Mouse (Mus musculus): ENCODE measurements around the gene Ndufa4l2.

Ndufa4l2 gene

DNA sequence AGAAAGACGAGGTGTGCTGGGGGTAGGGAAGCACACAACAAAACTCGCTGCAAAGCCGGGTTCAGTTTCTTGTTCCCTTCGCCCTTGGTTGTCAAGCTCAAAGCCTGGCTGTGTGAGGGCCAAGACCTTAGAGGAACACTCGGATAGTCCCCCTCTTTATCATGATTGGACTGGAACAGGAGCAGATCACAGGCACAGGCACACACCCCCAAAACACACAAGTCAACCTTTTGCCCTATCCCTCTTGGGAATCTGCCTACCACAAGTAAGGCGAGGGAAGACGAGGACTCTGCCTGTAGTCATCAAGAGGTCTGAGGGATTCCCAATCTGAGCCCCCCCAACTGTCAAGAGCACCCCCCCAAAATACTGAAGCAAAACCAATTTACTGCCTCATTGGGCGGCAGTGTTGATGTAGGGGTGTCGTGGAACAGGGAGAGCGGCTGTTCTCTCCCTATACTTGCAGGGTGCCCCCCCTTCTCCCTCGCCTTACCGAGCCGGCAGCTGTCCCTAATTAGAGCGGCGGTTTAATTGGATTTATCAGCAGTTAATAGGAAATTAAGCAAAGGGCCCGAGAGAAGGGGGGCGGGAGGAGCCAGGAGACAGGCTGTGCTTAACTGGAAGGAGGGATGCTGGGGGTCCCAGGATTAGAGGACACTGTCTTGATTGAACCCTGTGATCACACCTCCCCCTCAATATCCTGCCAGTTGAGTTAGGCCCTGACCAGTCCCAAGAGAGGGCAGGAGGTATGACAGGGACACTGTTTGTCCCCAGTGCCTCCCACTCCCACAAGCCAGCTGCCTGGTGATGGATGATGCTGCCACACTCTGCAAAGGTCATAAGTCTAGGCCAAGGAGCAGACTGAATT is 4.7 kb upstream of the Ndufa4l2 start:
- peak; percentile 64 to 73 for DNase-seq

DNA sequence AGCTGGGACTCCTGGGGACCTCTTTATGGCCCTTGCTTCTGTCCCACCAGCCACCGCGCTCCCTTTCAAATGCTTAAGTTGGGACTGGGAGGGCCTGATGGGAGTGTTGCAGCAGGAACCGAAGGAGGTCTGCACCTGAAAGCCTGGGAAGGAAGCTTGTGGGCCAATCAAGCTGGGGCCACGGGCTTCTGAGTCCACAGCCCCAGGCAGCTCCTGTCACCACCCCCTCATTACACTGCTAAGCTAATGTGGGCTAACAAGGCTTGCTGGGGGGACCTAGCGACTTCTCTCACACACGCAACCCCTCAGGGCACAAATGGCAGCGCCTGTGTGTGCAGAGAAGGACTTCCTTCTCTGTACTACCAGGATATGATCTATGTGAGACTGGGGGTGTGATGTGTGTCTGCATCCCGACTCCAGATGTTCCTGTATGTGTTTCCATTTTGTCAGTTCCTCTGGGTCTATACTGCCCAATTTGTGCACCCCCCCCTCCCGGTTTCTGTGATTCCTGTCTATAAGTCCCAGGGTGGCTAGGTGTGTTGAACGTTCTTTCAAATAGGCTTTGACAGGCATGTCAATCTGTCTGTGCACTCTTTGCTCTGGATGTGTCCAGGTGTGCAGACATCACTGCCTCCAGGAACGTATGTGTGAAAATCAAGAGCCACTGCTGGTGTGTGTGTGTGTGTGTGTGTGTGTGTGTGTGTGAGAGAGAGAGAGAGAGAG is 3.7 kb upstream of the Ndufa4l2 start:
- DNase-seq = no peak

DNA sequence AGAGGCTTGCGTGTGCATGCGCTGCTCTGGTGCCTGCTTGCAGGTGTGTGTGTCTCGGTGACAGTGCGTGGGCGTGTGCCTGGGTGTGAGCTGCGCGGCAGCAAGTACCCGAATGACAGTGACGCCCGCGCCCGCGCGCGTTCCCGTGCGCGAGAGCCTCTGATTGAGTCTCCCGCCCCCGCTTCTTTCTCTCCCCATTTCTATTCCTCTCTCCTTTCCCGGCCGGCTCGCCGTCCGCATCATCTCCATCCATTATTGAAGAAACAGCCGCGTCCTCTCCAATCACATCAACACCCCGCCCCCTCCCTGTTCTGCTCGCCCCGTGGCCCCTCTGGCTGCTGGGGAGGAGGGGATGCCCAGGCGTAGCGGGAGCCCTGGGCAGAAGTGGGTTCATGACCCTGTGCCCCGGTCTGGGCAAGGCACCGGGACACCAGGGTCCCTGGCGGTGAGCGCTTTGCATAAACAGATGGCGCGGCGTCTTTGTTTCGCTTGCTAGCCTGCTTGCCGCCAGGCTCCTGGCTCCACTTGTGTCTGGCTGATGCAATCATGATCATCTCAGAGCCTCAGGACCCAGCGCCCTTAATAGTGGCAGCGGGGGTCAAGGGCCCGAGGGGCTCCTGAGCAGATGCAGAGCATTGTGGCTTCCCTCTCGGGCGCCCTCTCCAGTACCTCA is 3.0 kb upstream of the Ndufa4l2 start:
- DNase-seq = peak; percentile 91

DNA sequence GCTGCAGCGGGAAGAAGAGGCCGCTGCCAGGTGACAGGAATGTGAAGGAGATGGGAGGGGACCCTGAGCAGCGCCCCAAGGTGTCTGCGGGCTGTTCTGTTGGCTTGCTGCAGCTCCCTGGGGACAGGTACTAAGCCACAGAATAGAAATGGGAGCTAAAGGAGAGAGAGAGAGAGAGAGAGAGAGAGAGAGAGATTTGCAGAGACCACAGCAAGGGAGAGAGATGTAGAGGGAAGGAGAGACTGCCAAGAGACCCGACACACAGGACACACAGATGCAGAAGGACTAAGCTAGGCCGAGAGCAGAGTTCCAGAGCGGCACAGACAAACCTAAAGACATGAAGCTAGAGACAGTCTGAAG is 2.5 kb upstream of the Ndufa4l2 start:
- no peak for DNase-seq

DNA sequence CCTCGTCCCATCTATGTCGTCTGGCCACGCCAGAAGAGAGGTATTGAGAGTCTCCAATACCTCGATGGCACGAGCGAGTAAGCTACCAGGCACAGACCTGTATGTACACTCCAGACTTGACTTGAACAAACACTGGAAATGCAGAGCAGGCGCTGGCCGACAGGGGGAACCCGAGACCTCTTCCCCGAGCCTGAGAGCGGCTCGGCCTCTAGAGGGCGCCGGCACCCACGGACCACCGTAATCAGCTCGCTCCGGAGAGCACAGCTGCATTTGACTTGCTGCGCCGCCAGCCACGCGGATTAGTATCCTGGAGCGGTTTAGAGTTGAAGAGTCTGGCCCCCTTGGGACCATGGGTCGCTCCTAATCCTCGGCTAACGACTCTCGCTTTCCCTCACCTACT is 2.0 kb upstream of the Ndufa4l2 start:
- DNase-seq = peak; percentile 98

DNA sequence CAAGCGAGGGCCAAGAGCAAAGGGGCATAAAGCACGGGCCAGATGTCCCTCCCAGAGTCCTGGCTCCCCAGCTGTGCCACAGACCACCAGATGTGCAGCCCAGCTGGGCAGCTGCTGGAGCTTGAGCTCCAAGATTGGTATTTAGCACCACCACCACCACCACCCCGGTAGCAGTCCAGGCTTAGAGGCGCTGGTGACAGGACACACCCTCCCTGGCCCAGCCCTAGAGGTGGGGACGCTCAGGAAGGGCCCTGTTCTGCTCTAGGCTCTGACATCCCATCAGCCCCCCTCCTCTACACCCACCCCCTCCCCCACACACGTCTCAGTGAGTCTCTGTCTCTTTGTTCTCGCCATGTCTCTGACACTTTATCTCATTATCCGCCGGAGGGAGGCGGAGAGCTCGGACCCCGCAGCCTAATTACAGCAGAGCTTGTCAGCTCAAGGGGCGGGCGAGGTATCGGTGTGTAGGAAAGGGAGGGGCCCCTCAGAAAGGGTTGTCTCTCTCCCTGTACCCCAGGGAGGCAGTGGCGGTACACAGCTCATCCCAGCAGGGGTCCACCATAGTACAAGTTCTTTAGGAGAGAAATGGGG is 1.2 kb upstream of the Ndufa4l2 start:
- DNase-seq = peak in 1 of 2 experiments; percentile 61

DNA sequence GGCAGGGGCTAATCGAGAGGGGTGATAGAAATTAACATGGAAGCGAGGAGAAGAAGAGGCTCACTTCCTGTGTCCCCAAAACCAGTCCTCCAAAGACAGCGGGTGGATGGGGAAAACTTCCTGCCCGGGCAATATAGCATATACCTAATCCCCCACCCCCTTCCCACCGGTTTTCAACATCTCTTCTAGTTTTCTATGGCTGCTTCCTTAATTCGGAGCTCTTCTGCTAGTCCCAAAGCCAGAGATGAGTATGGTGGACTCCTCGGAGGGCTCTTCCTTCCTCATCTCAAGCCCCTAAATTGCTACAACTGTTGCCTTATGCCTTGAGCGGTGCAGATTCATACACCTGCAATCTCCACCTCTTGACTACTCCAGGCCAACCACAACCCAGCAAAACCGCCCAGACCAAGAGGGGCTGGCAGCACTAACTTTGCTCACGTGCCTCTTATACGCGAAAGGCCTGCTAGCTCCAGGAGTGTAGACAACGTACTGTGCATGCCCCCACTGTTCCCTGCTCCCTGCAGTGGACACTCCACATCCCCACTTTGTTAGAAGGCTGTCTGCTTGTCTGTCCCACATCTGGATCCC is 562 bp upstream of the Ndufa4l2 start:
- peak in 1 of 2 experiments; percentile 10 for DNase-seq

DNA sequence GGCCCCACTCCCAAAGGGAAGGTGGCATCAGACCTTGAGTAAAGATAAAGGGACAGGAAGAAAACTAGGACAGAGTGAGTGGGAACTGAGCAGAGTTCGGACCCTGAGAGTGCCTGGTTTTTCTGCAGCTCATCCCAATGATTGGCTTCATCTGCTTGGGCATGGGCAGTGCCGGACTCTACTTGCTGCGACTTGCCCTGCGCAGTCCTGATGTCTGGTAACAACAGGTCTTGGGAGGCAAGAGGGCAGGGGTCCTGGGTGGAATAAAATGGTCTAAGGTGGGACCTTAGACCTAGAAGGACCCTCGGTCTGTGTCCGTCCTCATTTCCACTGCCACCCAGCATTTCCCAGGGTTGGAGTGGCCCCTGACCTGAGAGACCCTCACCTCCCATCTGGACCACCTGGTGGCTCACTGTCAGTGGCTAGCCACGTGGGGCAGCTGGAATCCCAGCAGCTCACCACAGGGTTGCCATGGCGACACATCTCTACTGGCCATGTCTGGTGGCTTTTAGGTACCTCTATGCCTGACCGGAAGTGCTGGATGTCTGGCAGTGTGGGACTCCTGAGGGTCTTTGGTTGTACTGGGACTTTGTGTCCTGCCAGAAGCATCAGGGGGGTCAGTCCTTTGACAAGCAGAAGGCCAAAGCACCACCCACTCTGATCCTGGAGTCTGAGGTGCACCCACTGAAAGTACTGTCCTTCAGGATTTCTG is 660 bp downstream of the Ndufa4l2 start:
- no peak for DNase-seq

DNA sequence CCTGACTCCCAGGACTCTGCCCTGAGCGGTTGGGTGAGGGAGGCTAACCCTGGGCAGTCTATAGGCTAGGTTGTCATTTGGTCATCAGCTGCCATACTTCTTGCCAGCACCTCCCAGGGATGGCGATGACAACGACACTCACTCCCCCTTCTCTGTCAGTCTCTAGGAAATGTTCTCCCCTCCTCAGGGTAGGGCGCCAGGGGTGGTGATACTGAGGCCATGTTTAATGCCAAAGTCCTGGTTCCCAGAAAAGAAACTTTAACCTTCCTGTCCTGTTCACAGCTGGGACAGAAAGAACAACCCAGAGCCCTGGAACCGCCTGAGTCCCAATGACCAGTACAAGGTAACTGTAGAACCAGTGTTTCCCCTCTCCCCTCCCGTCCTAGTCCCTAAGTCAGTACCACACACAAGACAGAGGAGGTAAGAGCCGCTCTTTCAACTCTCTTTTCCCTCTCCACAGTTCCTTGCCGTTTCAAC is 1.3 kb downstream of the Ndufa4l2 start:
- no peak for DNase-seq

DNA sequence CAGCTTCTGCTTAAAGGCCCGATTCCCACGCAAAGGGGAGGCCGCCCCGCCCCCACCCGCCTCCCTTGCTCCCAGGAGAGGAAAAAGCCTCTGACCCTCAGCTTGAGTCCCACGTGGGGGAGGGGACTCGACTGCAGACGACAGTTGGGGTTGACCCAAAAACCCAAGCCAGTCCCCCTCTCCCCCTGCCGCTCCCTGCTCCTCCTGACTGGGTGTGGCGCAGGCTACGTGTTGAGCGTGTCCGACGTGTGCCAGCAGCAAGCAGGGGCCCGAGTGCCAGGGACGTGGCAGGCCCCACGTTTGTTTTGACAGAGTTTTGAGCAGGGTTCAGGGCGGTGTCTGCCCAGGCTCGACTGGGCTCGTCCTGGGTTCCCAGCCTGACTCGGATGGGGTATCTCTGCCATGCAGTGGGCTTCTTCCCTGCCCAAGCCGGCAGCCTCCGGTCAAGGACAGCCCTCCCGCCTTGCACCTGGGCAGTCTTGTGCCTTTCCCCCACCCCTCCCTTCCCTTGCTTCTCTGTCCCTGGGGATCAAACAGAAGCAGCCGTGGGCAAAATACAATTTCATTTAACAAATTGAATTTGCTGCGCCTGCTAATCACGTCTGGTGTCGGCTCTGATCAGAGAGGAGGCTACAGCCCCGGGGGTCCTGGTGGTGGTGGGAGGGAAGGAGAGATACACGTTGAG is 2.0 kb downstream of the Ndufa4l2 start:
- no peak for DNase-seq

DNA sequence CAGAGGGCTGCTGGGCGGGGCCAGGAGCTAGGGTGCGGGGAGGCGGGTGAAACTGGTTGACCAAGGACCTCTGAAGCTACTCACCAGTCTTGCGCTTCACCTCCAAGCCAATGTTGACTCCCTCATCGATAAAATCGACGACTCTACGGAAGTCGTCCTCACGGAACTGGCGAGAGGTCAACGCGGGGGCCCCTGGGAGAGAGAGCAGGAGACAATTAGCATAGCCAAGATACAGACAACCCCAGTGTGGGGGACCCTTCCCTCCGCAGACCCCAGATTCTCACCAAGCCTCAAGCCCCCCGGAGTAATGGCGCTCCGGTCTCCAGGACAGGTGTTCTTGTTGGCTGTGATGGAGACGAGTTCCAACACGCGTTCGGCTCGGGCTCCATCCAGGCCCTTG is 3.2 kb downstream of the Ndufa4l2 start:
- DNase-seq = no peak

DNA sequence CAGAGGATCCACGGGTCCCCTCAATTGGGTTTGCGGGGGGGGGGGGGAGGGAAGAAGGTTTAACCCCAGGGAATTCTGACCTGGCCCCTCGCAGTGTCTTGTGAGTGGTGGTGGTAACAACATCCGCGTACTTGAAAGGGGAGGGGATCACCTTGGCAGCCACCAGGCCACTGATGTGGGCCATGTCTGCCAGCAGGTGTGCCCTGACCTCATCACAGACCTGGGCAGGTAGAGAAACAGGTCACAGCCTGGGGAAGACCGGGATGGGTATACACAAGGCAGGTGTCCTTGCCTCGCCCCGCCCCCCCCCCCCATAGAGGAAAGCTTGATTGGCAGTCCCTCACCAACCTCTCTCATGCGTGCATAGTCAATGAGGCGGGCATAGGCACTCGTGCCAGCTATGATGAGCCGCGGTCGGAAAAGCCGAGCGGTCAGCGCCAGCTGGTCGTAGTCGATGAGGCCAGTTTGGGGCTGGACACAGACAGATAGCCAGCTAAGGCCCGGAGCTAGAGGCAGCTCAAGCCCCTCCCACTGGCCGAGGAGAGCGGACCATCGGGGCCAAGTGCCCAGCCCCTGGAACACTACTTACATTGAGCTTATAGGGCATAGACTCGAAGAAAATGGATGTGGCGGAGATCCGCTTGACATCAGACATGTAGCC is 4.4 kb downstream of the Ndufa4l2 start:
- peak in 1 of 2 experiments; percentile 57 for DNase-seq

DNA sequence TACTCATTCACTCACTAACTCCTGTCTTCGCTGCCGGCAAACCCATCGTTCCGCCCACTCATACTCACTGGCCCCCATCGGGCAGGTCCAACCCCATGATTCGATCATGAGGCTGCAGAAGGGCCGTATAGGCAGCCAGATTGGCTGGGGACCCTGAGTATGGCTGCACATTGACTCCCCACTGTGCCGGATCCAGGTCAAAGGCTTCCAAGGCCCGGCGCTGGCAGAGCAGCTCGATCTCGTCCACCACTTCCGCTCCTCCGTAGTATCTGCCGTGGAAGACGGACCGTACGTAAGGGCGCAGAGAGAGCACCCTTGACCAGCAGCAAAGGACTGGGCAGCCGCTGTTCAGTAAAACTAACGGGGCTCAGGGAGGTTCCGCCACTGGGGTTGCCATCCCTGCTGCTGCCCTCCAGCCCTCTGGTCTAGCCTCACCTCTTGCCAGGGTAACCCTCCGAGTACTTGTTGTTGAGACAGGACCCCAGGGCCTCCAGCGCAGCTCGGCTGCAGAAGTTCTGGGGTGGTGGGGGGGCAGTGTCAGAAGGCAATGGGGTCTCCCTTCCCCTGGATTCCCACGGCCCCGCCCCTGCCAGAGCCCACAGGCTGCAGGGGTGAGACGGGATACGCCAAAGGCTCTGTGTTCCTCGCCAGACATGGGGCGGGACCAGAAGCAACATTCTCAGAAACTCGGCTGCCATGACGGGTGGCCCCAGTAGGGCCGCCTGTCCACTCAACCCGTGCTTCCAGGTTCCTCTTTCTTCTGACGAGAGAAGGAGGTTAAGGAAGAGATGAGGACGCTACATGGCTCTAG is 5.3 kb downstream of the Ndufa4l2 start:
- no peak for DNase-seq

DNA sequence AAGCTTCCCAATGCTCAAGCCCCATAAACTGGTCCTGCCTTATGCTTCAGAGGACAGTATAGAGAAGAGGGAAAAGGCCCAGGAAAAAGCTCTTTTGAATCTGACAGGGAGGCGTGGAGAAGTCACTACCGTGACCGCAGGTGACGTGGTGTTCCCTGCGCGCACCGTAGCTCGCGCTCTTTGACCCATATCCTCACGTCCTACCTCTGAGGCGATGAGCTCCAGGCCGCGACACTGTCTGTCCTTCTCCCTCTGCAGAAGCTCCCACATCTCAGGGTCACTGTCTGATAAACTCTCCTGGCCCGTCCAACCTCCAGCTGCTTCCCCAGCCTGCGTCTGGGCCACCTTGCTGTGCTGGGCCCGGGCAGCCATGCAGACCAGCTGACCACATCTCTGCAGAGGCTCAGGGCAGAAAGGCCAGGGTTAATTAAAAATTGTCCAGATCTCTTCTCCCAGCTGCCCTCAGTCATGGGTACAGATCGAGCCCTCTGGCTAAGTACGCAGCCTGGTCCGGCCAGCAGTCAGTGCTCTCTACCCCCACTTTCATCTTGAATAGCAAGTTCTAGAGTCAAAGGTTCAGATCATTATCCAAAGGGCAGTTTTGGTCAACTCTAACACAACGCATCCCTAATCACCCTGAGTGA is 6.1 kb downstream of the Ndufa4l2 start:
- DNase-seq = no peak

DNA sequence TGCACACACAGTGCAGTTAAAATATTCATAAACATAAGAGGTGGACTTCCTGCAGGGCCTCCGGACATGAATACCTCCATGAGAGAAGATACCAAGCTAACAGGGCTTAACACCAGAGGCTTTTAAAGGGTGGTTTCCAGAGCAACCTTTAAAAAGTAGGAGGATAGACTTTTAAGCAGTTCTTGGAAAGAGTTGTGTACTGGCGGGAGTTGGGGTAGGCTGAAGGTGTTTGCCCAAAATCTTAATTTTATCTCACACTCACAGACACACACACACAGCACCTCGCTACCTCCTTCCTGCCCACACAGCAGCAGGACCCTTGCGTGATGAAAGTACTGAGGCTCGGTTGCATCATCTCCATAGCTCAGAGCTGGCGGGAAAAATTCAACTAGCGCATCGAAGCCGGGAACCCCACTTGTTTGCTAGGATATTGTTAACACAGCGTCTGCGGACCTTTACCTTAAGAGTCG is 6.9 kb downstream of the Ndufa4l2 start:
- no peak for DNase-seq

DNA sequence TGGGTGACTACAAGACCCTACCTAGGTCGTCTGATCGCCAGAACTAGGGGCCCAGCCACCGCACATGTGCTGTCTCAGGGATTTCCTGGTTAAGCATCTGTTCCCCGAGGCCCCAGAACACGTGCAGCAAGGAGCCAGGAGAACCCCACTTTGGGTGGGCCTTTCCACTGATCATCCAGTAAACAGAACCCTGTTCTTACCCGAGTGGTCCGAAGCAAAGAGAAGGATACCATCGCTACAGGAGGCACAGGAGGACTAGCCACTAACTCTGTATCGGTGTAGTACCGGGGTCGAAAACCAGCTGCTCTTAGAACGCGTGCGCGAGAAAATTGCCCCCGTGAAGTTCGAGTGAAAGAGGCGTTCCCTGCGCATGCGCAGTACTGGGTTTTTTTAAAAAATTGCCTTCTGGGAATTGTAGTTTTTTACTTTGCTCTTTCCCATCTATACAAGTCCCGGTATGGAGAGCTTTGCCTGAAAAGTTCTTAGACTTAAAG is 7.4 kb downstream of the Ndufa4l2 start, which contains the start of gene Shmt2:
TSS of gene Shmt2 (minus strand) at position 357 of the 494 bp plus-strand sequence.
- peak; percentile 92 to 93 for DNase-seq

DNA sequence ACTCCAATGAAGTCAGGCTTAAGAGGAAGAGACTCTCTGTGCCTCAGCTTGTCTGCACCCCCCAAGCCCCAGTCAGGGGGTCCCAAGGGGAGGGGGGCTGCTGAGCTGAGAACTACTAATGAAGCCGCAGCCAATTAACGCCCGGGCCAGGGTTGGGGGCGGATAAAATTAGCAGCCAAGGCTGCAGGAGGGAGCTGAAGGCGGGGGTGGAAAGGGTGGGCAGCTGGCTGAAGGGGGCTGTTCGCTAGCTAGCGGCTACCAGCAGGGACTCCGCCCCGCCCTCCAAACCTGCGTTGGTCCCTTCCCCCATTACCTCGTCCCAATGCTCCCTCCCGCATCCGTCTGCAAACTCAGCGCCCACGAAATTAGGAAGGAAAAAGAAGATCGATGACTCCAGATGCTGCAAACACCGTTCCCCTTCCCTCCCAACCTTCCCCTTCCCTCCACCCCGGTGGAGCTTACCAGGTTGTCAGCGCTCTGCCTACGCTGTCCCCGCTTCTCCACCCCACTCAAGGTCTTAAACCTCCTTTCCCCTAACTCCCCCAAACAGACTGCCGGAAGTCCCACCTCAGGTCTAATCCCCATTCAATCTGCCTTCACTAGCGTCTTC is 10.0 kb downstream of the Ndufa4l2 start:
- DNase-seq = no peak

DNA sequence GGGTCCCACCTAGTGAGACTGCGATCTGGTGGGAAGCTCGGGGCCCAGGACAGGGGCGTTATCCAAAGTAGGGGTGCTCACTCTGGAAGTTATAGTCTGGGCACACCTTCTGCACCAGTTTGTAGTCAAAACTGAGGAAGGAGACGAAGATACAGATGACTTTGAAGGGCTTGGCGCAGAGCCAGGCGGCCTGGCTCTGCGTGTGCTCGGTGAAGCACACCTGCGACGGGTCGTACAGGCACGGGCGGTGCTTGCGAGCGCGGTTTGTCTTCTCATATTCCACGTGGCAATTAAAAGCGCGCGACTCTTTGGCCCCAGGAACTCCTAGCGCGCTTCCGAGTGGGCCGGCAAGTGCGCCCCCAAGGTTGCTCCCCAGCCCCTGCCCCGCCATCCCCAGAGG is 11.3 kb downstream of the Ndufa4l2 start:
- no peak for DNase-seq

DNA sequence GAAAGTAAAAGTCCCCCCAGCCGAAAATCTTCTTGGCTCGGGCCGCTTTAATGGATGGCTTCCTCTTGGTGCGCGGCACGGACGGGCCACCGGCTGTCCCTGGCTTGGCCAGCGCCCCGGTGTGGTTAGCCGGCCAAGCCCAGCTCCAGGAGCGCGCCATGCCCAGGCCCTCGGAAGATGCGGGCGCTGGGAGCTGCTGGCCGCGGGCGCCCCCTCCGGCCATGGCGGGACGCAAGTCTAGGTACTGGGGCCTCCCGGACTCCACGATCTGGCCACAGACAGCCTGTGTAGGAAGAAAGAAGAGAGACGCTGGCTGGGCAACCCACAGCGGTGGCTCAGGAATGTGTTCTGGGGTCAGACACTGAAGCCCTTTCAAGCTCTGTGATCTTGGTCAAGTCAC is 11.9 kb downstream of the Ndufa4l2 start:
- DNase-seq = peak; percentile 77 to 79

Measured in cerebellum, postnatal 14 days (tissue).